Mouse (Mus musculus) heart, postnatal 0 days (tissue): ENCODE measurements around the gene Snx12. TPM values are rescaled to one million over a fixed set of nuclear protein-coding genes. Genes with fewer than 3 reads are reported as not detected.
A peak's percentile ranks its signal among the peaks of the same experiment; 100 is the strongest.
"Not testable (repeated sequence)": the region's sequence is repeated elsewhere in the genome, so short reads cannot be mapped to it uniquely, and the experiment has no call there.

ENCODE experiments used
- ATAC-seq: fragments of 200-750 bp; cut with Nextera tagmentation; 2 replicates; pipeline ENCODE4 v1.8.0; 2017; ENCODE audit warnings: low read depth, moderate number of reproducible peaks, moderate library complexity; ENCODE audit not compliant: insufficient read depth
- DNase-seq: peaks from one replicate; pipeline ENCODE4 v3.0.0-alpha.2; 2016; ENCODE audit warnings: low spot score
- H3K27ac ChIP-seq: fragments of 300-500 bp; sonication (generic); 2 replicates; pipeline ENCODE4 v1.5.1; 2014; ENCODE audit warnings: low read depth, mild to moderate bottlenecking
- H3K27me3 ChIP-seq: fragments of 300-500 bp; sonication (generic); 2 replicates; pipeline ENCODE4 v1.6.1; 2014; ENCODE audit warnings: low read length, mixed read lengths; ENCODE audit not compliant: control insufficient read depth, insufficient read depth
- H3K36me3 ChIP-seq: fragments of 300-500 bp; sonication (generic); replicated peaks from 2 replicates; pipeline ENCODE4 v1.6.1; 2014; ENCODE audit warnings: low read length, mixed read lengths; ENCODE audit not compliant: control insufficient read depth, insufficient read depth
- H3K4me1 ChIP-seq: fragments of 300-500 bp; sonication (generic); 2 replicates; pipeline ENCODE4 v1.6.1; 2014; ENCODE audit warnings: antibody characterized with exemption; ENCODE audit not compliant: control insufficient read depth, insufficient read depth
- H3K4me2 ChIP-seq: fragments of 300-500 bp; sonication (generic); 2 replicates; pipeline ENCODE4 v1.6.1; 2014; ENCODE audit warnings: low read depth, mild to moderate bottlenecking, low read length, moderate library complexity
- H3K4me3 ChIP-seq: fragments of 300-500 bp; sonication (generic); 2 replicates; pipeline ENCODE4 v1.5.1; 2014; ENCODE audit warnings: low read depth, low read length
- H3K9ac ChIP-seq: fragments of 300-500 bp; sonication (generic); replicated peaks from 2 replicates; pipeline ENCODE4 v1.6.1; 2014; ENCODE audit warnings: low read depth, low read length, mixed read lengths
- H3K9me3 ChIP-seq: fragments of 300-500 bp; sonication (generic); replicated peaks from 2 replicates; pipeline ENCODE4 v1.6.1; 2016; ENCODE audit warnings: low read length; ENCODE audit not compliant: control insufficient read depth
- CTCF ChIP-seq: IDR thresholded peaks from 2 replicates; pipeline ENCODE4 v1.5.1; 2016; ENCODE audit warnings: antibody characterized with exemption, control low read depth, low read depth
- EP300 ChIP-seq: IDR thresholded peaks from 2 replicates; pipeline ENCODE4 v1.6.1; 2016; ENCODE audit warnings: antibody characterized with exemption, low read depth
- WGBS: fragments of 180-500 bp; shearing (Covaris S2); extraction: QIAGEN DNeasy Blood & Tissue Kit; methylation state at CpG from one replicate; pipeline ENCODE4 v1.1.7; 2014; 5-methylcytosine and 5-hydroxymethylcytosine counted together
- polyA plus RNA-seq: library from polyadenylated mRNA; unstranded; fragments of >200 nt; fragmentation: Nextera tagmentation; extraction: Ambion mirVana; gene quantifications from 2 replicates; pipeline ENCODE4 v1.2.1, GENCODE M21; 2015
- total RNA-seq: library from RNA; depleted of rRNA; stranded (reverse); fragments of >200 nt; gene quantifications from 2 replicates; pipeline ENCODE4 v1.2.3, GENCODE M21; 2014; ENCODE audit warnings: low replicate concordance

The Snx12 gene
- total and polyA plus RNA-seq, 2 experiments from 2014 or later, result 27.4 to 33.9 TPM

DNA sequence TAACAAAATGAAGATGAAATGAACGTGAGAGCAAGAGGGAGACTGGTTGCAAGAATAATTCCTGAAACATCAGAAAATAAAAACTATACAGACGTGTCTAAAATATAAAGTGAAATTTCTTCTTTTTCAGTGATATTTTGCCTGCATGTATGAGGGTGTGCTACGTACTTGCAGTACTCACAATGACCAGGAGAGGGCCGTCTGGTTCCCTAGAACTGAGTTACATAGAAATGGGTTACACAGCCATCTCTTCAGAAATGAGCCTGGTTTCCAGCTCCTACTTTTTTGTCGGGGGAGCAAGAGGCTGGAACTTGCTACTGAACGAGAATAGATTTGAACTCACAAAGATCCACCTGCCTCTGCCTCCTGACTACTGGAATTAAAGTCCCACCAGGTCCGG lies 91.4 kb downstream of the Snx12 start:
- TF ChIP-seq CTCF (peak; percentile 55), EP300 (no peak)
- H3K27ac ChIP-seq, result no peak overlapping the region
- no peaks in the 10 kb centered on the region for H3K27me3 ChIP-seq
- no peak overlapping the region for H3K4me3 ChIP-seq
- H3K9ac ChIP-seq, result no peak overlapping the region
- DNase-seq (peak; percentile 10), ATAC-seq (no peak)
- H3K36me3 ChIP-seq, result no peaks in the 10 kb centered on the region
- H3K4me1 ChIP-seq, result no peaks in the 10 kb centered on the region
- whole genome bisulfite sequencing, result 31% methylated on average over 7 of the region's 7 CpGs
- H3K4me2 ChIP-seq, result no peak overlapping the region
- no peaks in the 10 kb centered on the region for H3K9me3 ChIP-seq

DNA sequence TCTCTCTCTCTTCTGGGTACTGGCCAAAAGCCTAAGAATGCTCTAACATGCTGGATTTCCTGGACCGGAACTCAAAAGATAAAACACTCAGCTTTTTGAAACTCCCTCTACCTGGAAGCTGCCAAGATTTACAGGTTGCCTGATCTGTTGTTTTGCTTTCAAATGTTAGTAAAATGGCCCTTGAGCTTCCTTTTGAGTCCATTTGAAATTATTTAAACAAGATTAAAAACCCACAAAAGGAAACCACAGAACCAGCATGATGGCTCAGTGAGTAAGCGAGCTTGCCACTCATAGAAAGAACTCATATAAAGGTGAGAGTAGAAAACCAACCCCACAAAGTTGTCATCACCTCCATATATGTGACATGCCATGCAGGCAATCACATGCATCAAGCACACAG lies 93.8 kb downstream of the Snx12 start:
- Histone ChIP-seq H3K27ac (no peak overlapping the region), H3K4me2 (no peak overlapping the region), H3K9me3 (no peaks in the 10 kb centered on the region), H3K27me3 (no peaks in the 10 kb centered on the region), H3K4me3 (no peak overlapping the region), H3K36me3 (no peaks in the 10 kb centered on the region), H3K4me1 (no peaks in the 10 kb centered on the region), H3K9ac (no peak overlapping the region)
- WGBS, result 61% methylated on average over 2 of the region's 2 CpGs
- ATAC-seq (no peak), DNase-seq (no peak)
- TF ChIP-seq EP300 (no peak), CTCF (no peak)

DNA sequence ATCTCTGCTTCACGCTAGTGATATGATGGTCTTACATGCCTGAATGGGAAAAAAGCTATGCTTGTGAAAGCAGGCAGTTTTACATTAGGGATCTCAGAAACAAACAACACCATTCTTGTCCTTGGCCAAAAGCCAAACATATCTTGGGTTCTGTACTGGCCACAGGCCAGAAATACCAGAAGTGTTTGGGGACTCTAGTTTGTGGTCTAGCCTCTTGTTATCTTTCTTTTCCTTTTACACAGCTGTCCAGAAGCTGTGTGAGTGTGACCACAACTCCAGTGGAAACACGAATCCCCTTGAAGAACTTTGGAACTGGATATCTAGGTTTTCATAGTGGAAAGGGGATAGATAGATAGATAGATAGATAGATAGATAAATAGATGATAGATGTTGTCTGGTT lies 95.4 kb downstream of the Snx12 start:
- peak overlapping the region; percentile 63; the same call in 1 of the 2 replicates for H3K27ac ChIP-seq

DNA sequence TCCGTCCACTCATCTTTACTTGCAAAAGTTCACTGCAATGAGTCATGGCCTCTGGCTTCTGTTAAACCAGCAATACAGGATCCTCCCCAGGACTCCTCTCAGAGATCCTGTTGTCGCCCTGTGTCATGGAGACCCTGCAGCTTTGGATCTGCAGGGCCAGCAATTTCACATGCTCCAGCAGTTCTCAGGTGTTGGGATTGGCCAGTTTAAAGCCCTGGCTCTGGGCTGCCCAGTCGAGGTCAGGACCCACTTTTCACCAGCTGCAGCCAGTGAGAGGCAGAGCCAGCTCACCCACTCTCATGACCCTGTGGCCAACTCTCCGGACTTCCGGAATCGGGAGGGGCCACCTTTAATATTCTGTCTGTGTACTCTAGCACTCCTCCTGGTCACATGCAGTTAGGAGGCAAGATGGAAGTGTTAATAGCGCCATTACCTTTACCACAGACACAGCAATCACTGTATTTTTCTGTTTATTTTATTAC lies 95.8 kb downstream of the Snx12 start:
- no peak overlapping the region for H3K4me2 ChIP-seq
- DNase-seq (peak; percentile 50), ATAC-seq (peak; percentile 83)
- peak overlapping the region; percentile 63 for H3K27ac ChIP-seq
- 39% methylated on average over 7 of the region's 7 CpGs for WGBS
- TF ChIP-seq EP300 (no peak), CTCF (no peak)
- H3K4me3 ChIP-seq, result no peak overlapping the region
- H3K9me3 ChIP-seq, result no peaks in the 10 kb centered on the region
- H3K4me1 ChIP-seq, result no peaks in the 10 kb centered on the region
- H3K9ac ChIP-seq, result no peak overlapping the region
- no peaks in the 10 kb centered on the region for H3K36me3 ChIP-seq
- H3K27me3 ChIP-seq, result no peaks in the 10 kb centered on the region

More for the DNA sequence above, 95.4 kb downstream of the Snx12 start:
- TF ChIP-seq EP300 (no peak), CTCF (no peak)
- H3K9ac ChIP-seq, result no peak overlapping the region
- DNase-seq (peak; percentile 56), ATAC-seq (peak; percentile 60; the same call in 1 of the 2 replicates)
- no peak overlapping the region for H3K4me3 ChIP-seq
- H3K9me3 ChIP-seq, result no peaks in the 10 kb centered on the region
- H3K27me3 ChIP-seq, result no peaks in the 10 kb centered on the region
- H3K4me1 ChIP-seq, result no peaks in the 10 kb centered on the region
- 33% methylated on average over 2 of the region's 2 CpGs for WGBS
- no peaks in the 10 kb centered on the region for H3K36me3 ChIP-seq
- H3K4me2 ChIP-seq, result no peak overlapping the region

DNA sequence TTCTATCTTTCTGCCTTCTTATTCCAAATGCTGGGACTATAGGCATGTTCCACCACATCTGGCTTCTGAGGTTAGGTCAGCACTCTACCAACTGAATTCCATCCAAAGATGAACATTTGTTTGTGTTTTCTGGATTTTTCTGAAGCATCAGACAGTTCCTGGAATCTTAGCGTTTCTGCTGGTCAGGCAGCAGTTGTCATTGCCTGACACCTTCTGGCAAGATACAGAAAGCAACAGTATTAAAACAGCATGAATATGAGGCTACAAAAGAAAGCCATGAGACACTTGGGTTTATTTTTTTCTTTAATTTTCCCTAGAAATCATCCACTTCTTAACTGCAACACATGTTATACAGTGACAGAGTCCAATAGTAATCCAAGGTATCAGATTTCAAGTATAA lies 101.8 kb downstream of the Snx12 start:
- no peak overlapping the region for H3K9ac ChIP-seq
- no peaks in the 10 kb centered on the region for H3K36me3 ChIP-seq
- H3K27me3 ChIP-seq, result no peaks in the 10 kb centered on the region
- no peaks in the 10 kb centered on the region for H3K9me3 ChIP-seq
- 24% methylated on average over 1 of the region's 1 CpGs for WGBS
- DNase-seq, result no peak
- H3K4me1 ChIP-seq, result no peaks in the 10 kb centered on the region
- H3K4me3 ChIP-seq, result no peak overlapping the region
- no peak overlapping the region for H3K4me2 ChIP-seq
- TF ChIP-seq CTCF (peak; percentile 45), EP300 (no peak)
- no peak overlapping the region for H3K27ac ChIP-seq
- ATAC-seq, result no peak

DNA sequence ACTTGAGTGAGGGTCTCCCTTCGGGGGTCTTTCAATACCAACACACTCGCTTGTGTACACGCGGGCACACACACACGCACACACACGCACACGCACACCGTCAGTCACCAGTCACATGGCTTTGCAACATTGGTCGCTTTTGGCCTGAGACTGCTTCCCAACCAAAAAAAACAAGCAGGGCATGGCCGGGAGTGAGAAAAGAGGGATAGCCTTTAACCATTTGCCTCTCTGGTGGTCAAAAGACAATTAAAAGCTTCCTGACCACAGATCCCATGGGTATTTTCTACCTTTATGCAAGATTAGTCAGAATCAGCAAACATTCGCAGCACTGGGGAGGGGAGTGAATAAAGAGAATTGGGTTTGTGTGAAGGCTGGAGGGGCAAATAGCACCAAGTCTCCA lies 136.4 kb downstream of the Snx12 start, which contains the start of gene Slc7a3:
Gene Slc7a3 (minus strand): TSS at position 101 of the 400 bp plus-strand sequence.
- no peaks in the 10 kb centered on the region for H3K4me1 ChIP-seq
- peak within 1 kb of the TSS; percentile 54 for H3K4me2 ChIP-seq

DNA sequence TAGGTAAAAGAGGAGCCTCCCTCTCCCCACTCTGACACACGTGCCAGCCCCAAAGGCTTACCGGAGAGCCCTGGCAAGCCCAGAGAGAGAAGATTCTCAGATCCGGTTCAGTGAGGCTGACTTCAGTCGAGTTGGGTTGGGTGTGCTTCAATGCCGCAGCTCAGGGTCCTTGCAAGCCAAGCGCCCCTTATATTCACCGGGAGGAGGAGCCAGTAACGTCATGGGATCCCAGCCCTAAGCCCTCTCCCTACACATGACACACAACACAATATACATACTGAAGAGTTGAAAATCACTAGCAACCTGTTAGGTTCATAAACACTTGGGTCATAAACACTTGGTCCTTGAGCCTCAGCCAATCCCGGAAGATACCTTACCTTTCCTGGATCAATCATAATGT lies 137.2 kb downstream of the Snx12 start:
- not testable (repeated sequence) for H3K9me3 ChIP-seq, H3K27ac ChIP-seq, H3K27me3 ChIP-seq, H3K36me3 ChIP-seq, H3K4me1 ChIP-seq, ATAC-seq, DNase-seq, H3K9ac ChIP-seq
- H3K4me3 ChIP-seq, result peak overlapping the region; percentile 18
- H3K4me2 ChIP-seq, result peak overlapping the region; percentile 54
- 11% methylated on average over 7 of the region's 9 CpGs for WGBS

More for the DNA sequence above, 136.4 kb downstream of the Snx12 start, which contains the start of gene Slc7a3:
- no peaks in the 10 kb centered on the region for H3K9me3 ChIP-seq
- H3K36me3 ChIP-seq, result no peaks in the 10 kb centered on the region
- ATAC-seq, result no peak
- peak within 1 kb of the TSS; percentile 18 for H3K4me3 ChIP-seq
- H3K27ac ChIP-seq, result no peak within 1 kb of the TSS
- no peak within 1 kb of the TSS for H3K9ac ChIP-seq
- 28% methylated on average over 11 of the region's 11 CpGs for WGBS
- TF ChIP-seq EP300, result no peak
- no peak for TF ChIP-seq CTCF
- no peak for DNase-seq
- no peaks in the 10 kb centered on the region for H3K27me3 ChIP-seq
